Mouse (Mus musculus) ovary, adult 2 months (tissue): ENCODE results near the gene Dmxl2. TPM values are rescaled to one million over a fixed set of nuclear protein-coding genes. Genes with fewer than 3 reads are reported as not detected.

Source experiments
- polyA plus RNA-seq: library from polyadenylated mRNA; depleted of rRNA; stranded (reverse); fragments of >200 nt; gene quantifications from 2 replicates; pipeline ENCODE4 v1.2.3, GENCODE M21; 2012; rRNA removed

Gene Dmxl2
- polyA plus RNA-seq, result 2.2 and 2.6 TPM in 2 replicates

GRCm38 (mm10) chr9:54501453-54502110, at the start of gene Dmxl2:
Gene Dmxl2, minus strand, starts transcription at chr9:54501626.

GRCm38 (mm10) chr9:54538684-54539083, 37.3 kb upstream of the Dmxl2 start, which contains the start of gene Sh2d7:
Gene Sh2d7, plus strand, starts transcription at chr9:54538984.

Other genes starting within 250 kb of the Dmxl2 start
- gene Cyp19a1, start 233.5 kb downstream of the Dmxl2 start, polyA plus RNA-seq, result 7.7 and 11.7 TPM in 2 replicates
- gene Gldn, start 215.1 kb downstream of the Dmxl2 start, polyA plus RNA-seq, result 1.9 and 2.0 TPM in 2 replicates
- gene Sh2d7, start 37.4 kb upstream of the Dmxl2 start, polyA plus RNA-seq, result not detected in 2 replicates
- gene Cib2, start 58.6 kb upstream of the Dmxl2 start, polyA plus RNA-seq, result 8.0 and 8.5 TPM in 2 replicates
- 22.6 and 30.8 TPM in 2 replicates for gene Idh3a, start 84.7 kb upstream of the Dmxl2 start, polyA plus RNA-seq
- 775 and 811 TPM in 2 replicates for gene Acsbg1, start 160.2 kb upstream of the Dmxl2 start, polyA plus RNA-seq
- 17.6 and 19.1 TPM in 2 replicates for gene Dnaja4, start 197.2 kb upstream of the Dmxl2 start, polyA plus RNA-seq
- gene Wdr61, start 232.9 kb upstream of the Dmxl2 start, polyA plus RNA-seq, result 26.1 and 26.6 TPM in 2 replicates